Mouse (Mus musculus): ENCODE data around the gene Zfp341. TPM values are rescaled to one million over a fixed set of nuclear protein-coding genes. Genes with fewer than 3 reads are reported as not detected.

Zfp341 gene
- polyA plus RNA-seq, 1 experiment from 2014 or later, result 1.3 TPM

GRCm38 (mm10) chr2:154639115-154639514 lies 26.0 kb downstream of the Zfp341 start:
- peaks cover 15% of the 10 kb centered on the region for H3K36me3 ChIP-seq (ENCODE audit: control insufficient read depth, insufficient read depth, low read length)
- no peak for ATAC-seq (ENCODE audit: low FRiP score, low TSS enrichment)
- H3K4me2 ChIP-seq (replicated peaks; ENCODE audit: low read depth, low read length), result no peak overlapping the region
- 86% methylated on average over 4 of the region's 4 CpGs for WGBS
- no peaks in the 10 kb centered on the region for H3K27me3 ChIP-seq (ENCODE audit: control insufficient read depth, insufficient read depth, low read length)
- H3K9ac ChIP-seq (ENCODE audit: low read depth, low read length), result no peak overlapping the region
- peaks cover 6% of the 10 kb centered on the region; the same call in 1 of the 2 replicates for H3K9me3 ChIP-seq (ENCODE audit: control insufficient read depth, low read length)
- no peaks in the 10 kb centered on the region for H3K4me1 ChIP-seq (ENCODE audit: control insufficient read depth, insufficient read depth, low read length)
- no peak overlapping the region for H3K4me3 ChIP-seq (ENCODE audit: low read length)
- H3K27ac ChIP-seq (ENCODE audit: low read depth, low read length), result no peak overlapping the region

- H3K9me3 ChIP-seq (ENCODE audit: control insufficient read depth, low read length), result peaks cover 6% of the 10 kb centered on the region; the same call in 1 of the 2 replicates
- no peak overlapping the region for H3K4me2 ChIP-seq (replicated peaks; ENCODE audit: low read depth, low read length)
- H3K9ac ChIP-seq (ENCODE audit: low read depth, low read length), result no peak overlapping the region
- no peak for ATAC-seq (ENCODE audit: low FRiP score, low TSS enrichment)
- 87% methylated on average over 8 of the region's 8 CpGs for WGBS
- no peak overlapping the region for H3K4me3 ChIP-seq (ENCODE audit: low read length)
- H3K4me1 ChIP-seq (ENCODE audit: control insufficient read depth, insufficient read depth, low read length), result no peaks in the 10 kb centered on the region
- H3K27ac ChIP-seq (ENCODE audit: low read depth, low read length), result no peak overlapping the region
- no peaks in the 10 kb centered on the region for H3K27me3 ChIP-seq (ENCODE audit: control insufficient read depth, insufficient read depth, low read length)
- peaks cover 17% of the 10 kb centered on the region; the same call in 1 of the 2 replicates for H3K36me3 ChIP-seq (ENCODE audit: control insufficient read depth, insufficient read depth, low read length)
These were observed 28.1 kb downstream of the Zfp341 start for GRCm38 (mm10) chr2:154641176-154641575.

DNA sequence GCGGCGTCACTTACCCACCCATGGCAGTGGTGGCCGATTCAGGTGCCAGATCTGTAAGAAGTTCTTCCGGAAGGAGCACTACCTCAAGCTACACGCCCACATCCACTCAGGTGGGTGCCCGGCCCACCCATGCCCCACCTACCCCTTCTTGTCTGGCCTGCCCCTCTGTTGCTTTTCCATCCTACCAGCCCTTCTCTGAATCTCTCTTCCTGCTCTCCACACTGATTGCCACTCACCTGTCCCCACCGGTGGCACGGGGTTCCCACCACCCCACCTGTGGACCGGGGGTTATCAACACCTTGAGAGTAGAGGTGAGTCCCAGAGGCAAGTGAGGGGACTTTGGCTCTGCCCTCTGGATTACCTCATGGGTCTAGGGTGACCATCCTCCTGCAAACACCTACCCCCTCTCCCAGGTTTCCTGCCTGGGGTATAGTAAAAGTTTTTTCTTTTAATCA lies 28.9 kb downstream of the Zfp341 start:
- Histone ChIP-seq H3K4me3 (ENCODE audit: low read length) (no peak overlapping the region), H3K4me1 (ENCODE audit: control insufficient read depth, insufficient read depth, low read length) (no peaks in the 10 kb centered on the region), H3K4me2 (replicated peaks; ENCODE audit: low read depth, low read length) (no peak overlapping the region), H3K9me3 (ENCODE audit: control insufficient read depth, low read length) (peaks cover 6% of the 10 kb centered on the region; the same call in 1 of the 2 replicates), H3K27me3 (ENCODE audit: control insufficient read depth, insufficient read depth, low read length) (no peaks in the 10 kb centered on the region), H3K36me3 (ENCODE audit: control insufficient read depth, insufficient read depth, low read length) (peaks cover 17% of the 10 kb centered on the region; the same call in 1 of the 2 replicates), H3K9ac (ENCODE audit: low read depth, low read length) (no peak overlapping the region), H3K27ac (ENCODE audit: low read depth, low read length) (peak overlapping the region; percentile 73)
- 86% methylated on average over 9 of the region's 9 CpGs for WGBS
- ATAC-seq (ENCODE audit: low FRiP score, low TSS enrichment), result peak; percentile 58; the same call in 1 of the 2 replicates

- 87% methylated on average over 6 of the region's 6 CpGs for WGBS
- H3K27ac ChIP-seq (ENCODE audit: low read depth, low read length), result peak overlapping the region; percentile 73
These were observed 29.8 kb downstream of the Zfp341 start for GRCm38 (mm10) chr2:154642712-154643385.

GRCm38 (mm10) chr2:154646634-154647033 lies 33.5 kb downstream of the Zfp341 start:
- Histone ChIP-seq H3K4me1 (ENCODE audit: control insufficient read depth, insufficient read depth, low read length) (no peaks in the 10 kb centered on the region), H3K9me3 (ENCODE audit: control insufficient read depth, low read length) (no peaks in the 10 kb centered on the region), H3K4me3 (ENCODE audit: low read length) (no peak overlapping the region), H3K36me3 (ENCODE audit: control insufficient read depth, insufficient read depth, low read length) (peaks cover 8% of the 10 kb centered on the region; the same call in 1 of the 2 replicates), H3K4me2 (replicated peaks; ENCODE audit: low read depth, low read length) (no peak overlapping the region), H3K9ac (ENCODE audit: low read depth, low read length) (no peak overlapping the region), H3K27me3 (ENCODE audit: control insufficient read depth, insufficient read depth, low read length) (no peaks in the 10 kb centered on the region), H3K27ac (ENCODE audit: low read depth, low read length) (no peak overlapping the region)
- no peak for ATAC-seq (ENCODE audit: low FRiP score, low TSS enrichment)
- 79% methylated on average over 5 of the region's 5 CpGs for WGBS

More at GRCm38 (mm10) chr2:154642712-154643385, 29.8 kb downstream of the Zfp341 start:
- Histone ChIP-seq H3K9ac (ENCODE audit: low read depth, low read length) (no peak overlapping the region), H3K36me3 (ENCODE audit: control insufficient read depth, insufficient read depth, low read length) (peaks cover 15% of the 10 kb centered on the region; the same call in 1 of the 2 replicates), H3K4me2 (replicated peaks; ENCODE audit: low read depth, low read length) (no peak overlapping the region), H3K27me3 (ENCODE audit: control insufficient read depth, insufficient read depth, low read length) (no peaks in the 10 kb centered on the region), H3K4me3 (ENCODE audit: low read length) (no peak overlapping the region), H3K4me1 (ENCODE audit: control insufficient read depth, insufficient read depth, low read length) (no peaks in the 10 kb centered on the region), H3K9me3 (ENCODE audit: control insufficient read depth, low read length) (peaks cover 6% of the 10 kb centered on the region; the same call in 1 of the 2 replicates)
- no peak for ATAC-seq (ENCODE audit: low FRiP score, low TSS enrichment)

- Histone ChIP-seq H3K9me3 (ENCODE audit: control insufficient read depth, low read length) (no peaks in the 10 kb centered on the region), H3K27me3 (ENCODE audit: control insufficient read depth, insufficient read depth, low read length) (no peaks in the 10 kb centered on the region), H3K9ac (ENCODE audit: low read depth, low read length) (no peak overlapping the region), H3K27ac (ENCODE audit: low read depth, low read length) (no peak overlapping the region), H3K4me1 (ENCODE audit: control insufficient read depth, insufficient read depth, low read length) (no peaks in the 10 kb centered on the region), H3K36me3 (ENCODE audit: control insufficient read depth, insufficient read depth, low read length) (peaks cover 8% of the 10 kb centered on the region; the same call in 1 of the 2 replicates), H3K4me3 (ENCODE audit: low read length) (no peak overlapping the region), H3K4me2 (replicated peaks; ENCODE audit: low read depth, low read length) (no peak overlapping the region)
- ATAC-seq (ENCODE audit: low FRiP score, low TSS enrichment), result no peak
- 38% methylated on average over 3 of the region's 3 CpGs for WGBS
These were observed 35.0 kb downstream of the Zfp341 start for GRCm38 (mm10) chr2:154648086-154648485.

DNA sequence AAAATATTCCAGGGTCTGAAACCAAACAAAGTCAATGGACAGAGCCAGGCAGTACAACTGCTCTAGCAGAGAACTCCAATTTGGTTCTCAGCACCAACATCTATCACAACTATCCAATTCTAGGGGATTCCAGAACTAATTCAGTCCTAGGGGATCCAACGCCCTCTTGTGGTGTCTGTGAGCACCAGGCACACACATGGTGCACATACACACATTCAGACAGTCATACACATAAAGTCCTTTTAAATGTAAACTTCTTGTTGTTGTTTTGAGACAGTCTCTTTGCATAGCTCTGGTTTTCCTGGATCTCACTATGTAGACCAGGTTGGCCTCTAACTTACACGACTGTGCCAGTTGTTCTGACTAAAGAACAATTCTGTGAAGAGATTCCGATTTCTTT lies 37.3 kb downstream of the Zfp341 start:
- Histone ChIP-seq H3K4me2 (replicated peaks; ENCODE audit: low read depth, low read length) (no peak overlapping the region), H3K27ac (ENCODE audit: low read depth, low read length) (peak overlapping the region; percentile 51; the same call in 1 of the 2 replicates)
- WGBS, result 89% methylated on average over 3 of the region's 3 CpGs

GRCm38 (mm10) chr2:154651363-154651762 lies 38.3 kb downstream of the Zfp341 start, which contains the start of gene Chmp4b:
Chmp4b (plus strand) TSS chr2:154651705.
- 45% methylated on average over 8 of the region's 8 CpGs for WGBS
- H3K9ac ChIP-seq (ENCODE audit: low read depth, low read length), result no peak within 1 kb of the TSS
- ATAC-seq (ENCODE audit: low FRiP score, low TSS enrichment), result 0 out of 2 replicates have a peak, but pooled peaks have one; percentile 20
- no peak within 1 kb of the TSS for H3K4me3 ChIP-seq (ENCODE audit: low read length)
- peak within 1 kb of the TSS; percentile 69; the same call in 1 of the 2 replicates for H3K27ac ChIP-seq (ENCODE audit: low read depth, low read length)
- no peaks in the 10 kb centered on the region for H3K27me3 ChIP-seq (ENCODE audit: control insufficient read depth, insufficient read depth, low read length)
- H3K4me2 ChIP-seq (replicated peaks; ENCODE audit: low read depth, low read length), result 0 out of 2 replicates have a peak within 1 kb of the TSS, but pooled peaks have one; percentile 5
- no peaks in the 10 kb centered on the region for H3K9me3 ChIP-seq (ENCODE audit: control insufficient read depth, low read length)
- no peaks in the 10 kb centered on the region for H3K4me1 ChIP-seq (ENCODE audit: control insufficient read depth, insufficient read depth, low read length)
- no peaks in the 10 kb centered on the region for H3K36me3 ChIP-seq (ENCODE audit: control insufficient read depth, insufficient read depth, low read length)

More for the DNA sequence above, 37.3 kb downstream of the Zfp341 start:
- peaks cover 5% of the 10 kb centered on the region; the same call in 1 of the 2 replicates for H3K36me3 ChIP-seq (ENCODE audit: control insufficient read depth, insufficient read depth, low read length)
- H3K4me3 ChIP-seq (ENCODE audit: low read length), result no peak overlapping the region
- H3K9ac ChIP-seq (ENCODE audit: low read depth, low read length), result no peak overlapping the region
- ATAC-seq (ENCODE audit: low FRiP score, low TSS enrichment), result no peak
- no peaks in the 10 kb centered on the region for H3K9me3 ChIP-seq (ENCODE audit: control insufficient read depth, low read length)
- no peaks in the 10 kb centered on the region for H3K27me3 ChIP-seq (ENCODE audit: control insufficient read depth, insufficient read depth, low read length)
- H3K4me1 ChIP-seq (ENCODE audit: control insufficient read depth, insufficient read depth, low read length), result no peaks in the 10 kb centered on the region

DNA sequence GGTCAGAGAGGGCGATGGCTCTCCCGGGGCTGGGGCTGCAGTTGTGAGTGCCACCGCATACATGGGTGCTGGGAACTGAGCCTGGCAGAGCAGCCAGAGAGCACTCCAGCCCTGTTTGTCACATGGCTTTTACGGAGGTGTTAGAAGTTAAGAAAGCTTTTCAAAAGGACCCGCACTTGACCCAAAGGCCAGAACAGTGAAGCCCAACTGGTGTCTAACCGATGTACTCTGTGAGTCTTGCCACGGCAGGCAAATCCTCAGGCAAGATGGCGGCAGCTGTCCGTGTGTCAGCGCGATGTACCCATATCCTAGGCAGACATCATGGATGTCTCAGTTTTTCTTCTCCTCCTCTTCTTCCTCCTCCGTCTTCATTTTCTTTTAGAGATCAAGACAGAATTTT lies 41.9 kb downstream of the Zfp341 start:
- 96% methylated on average over 12 of the region's 12 CpGs for WGBS
- Histone ChIP-seq H3K27me3 (ENCODE audit: control insufficient read depth, insufficient read depth, low read length) (no peaks in the 10 kb centered on the region), H3K27ac (ENCODE audit: low read depth, low read length) (no peak overlapping the region), H3K9me3 (ENCODE audit: control insufficient read depth, low read length) (no peaks in the 10 kb centered on the region), H3K4me2 (replicated peaks; ENCODE audit: low read depth, low read length) (no peak overlapping the region), H3K4me1 (ENCODE audit: control insufficient read depth, insufficient read depth, low read length) (peaks cover 18% of the 10 kb centered on the region), H3K36me3 (ENCODE audit: control insufficient read depth, insufficient read depth, low read length) (no peaks in the 10 kb centered on the region), H3K4me3 (ENCODE audit: low read length) (no peak overlapping the region), H3K9ac (ENCODE audit: low read depth, low read length) (no peak overlapping the region)
- ATAC-seq (ENCODE audit: low FRiP score, low TSS enrichment), result no peak
